Mouse (Mus musculus): ENCODE measurements at regions not wholly inside any gene's neighbourhood (a gene's known extent, or its start where the extent isn't known, plus 50 kb on each side); places are given as distances from the start of the nearest gene placed in this dataset.

DNA sequence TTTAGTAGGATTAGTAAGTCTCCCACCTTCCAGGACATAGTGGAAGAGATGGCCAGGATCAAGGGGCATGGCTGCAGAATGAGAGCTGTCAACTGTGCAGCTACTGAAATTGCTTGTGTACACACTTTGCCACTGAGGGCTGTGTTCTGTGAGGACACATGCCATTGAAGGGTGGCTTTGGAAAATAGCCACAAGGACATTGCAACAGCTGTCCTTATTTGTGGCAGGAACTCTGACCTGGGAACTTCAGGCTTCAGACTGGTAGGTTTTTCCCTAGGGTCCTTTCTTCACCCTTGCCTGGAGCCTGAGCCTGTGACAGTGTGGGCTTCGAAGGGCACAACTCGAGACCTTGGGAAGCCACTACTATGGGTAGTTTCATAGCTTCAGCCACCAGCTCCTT lies 64.2 kb upstream of the Ywhaq start:
- no peak for DNase-seq (ENCODE audit: low spot score in 2 of 2)

DNA sequence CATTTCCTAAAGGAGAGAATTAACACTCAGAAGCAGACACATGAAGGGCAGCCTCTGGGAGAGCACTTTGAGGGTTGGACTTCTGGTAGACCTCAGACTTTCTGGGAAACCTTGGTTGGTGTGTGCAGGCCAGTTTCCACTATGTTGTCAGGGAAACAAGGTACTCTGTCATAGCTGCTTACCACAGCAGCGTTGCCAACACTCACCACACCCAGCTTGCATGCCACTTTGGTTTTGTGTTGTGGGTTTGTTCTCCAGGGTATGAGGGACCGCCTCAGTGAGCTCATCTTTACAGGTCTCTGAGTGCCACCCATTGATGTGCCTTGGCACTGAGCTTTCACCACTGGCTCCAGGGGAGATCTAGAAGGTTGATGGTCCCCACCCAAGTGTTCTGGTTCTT lies 62.8 kb upstream of the Ywhaq start:
- DNase-seq (ENCODE audit: low spot score in 2 of 2): no peak

DNA sequence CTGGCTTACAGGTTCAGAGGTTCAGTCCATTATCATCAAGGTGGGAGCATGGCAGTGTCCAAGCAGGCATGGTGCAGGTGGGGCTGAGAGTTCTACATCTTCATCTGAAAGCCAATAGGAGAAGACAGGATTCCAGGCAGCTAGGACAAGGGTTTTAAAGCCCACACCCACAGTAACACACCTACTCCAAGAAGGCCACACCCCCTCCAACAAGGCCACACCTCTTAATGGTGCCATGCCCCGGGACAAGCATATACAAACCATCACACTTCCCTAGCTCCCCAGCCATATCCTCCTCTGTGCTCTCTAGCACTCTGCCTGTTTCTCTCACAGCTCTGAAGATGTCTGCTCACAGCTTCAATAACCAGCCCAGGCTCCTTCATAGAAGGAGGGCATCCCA lies 61.8 kb upstream of the Ywhaq start:
- no peak for DNase-seq (ENCODE audit: low spot score in 2 of 2)

DNA sequence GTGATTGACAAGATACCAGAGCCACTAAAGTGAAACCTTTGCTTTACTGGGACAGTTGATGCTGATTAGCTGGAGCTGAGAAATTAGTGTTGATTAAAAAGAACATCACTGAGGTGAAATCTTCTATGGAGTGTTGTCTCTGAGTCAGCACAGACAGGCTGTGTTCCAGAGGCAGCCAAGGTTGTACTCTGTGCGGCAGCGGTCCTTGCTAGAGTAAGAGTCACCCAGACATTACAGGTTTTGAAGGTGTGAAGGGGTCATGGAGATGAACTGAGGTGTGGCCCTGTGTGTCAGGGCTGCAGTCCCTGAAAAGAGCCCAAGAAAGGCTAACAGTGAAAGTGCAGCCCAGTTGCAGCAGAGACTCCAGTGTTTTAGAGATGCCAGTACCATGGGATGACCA lies 59.1 kb upstream of the Ywhaq start:
- DNase-seq (ENCODE audit: low spot score in 2 of 2): no peak

DNA sequence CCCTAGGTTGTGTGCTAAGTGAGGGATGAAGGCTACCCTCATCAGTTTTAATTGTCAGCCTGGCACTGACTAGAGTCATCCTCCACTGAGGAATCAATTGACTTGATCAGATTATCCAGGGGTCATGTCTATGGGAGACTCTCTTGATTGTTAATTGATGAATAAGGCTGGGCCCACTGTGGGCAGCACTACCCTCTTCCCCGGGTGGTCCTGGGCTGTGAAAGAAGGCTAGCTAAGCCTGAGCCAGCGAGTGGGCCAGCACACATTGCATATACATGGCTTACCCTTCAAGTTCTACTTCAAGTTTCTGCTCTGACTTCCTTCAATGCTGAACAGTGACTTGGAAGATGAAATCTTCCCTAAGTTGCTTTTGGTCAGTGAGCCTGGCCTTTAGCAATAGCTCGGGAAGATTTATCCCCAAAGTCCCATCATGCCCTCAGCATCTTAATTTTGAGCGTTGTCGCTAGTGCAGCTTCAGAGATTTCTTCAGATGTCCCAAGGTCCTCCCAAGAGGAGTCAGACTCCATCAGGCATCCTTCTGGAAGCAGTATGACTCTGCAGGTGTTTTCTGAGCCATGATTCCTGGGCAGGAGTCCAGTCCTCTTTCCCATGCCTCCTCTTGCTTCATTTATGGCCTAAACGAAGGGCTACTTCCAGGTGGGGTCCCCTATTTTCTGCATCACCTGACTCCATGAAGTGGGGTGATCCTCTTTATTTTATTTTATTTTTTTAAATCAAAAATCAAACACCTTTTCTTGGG lies 55.7 kb upstream of the Ywhaq start:
- no peak for DNase-seq (ENCODE audit: low spot score in 2 of 2)

DNA sequence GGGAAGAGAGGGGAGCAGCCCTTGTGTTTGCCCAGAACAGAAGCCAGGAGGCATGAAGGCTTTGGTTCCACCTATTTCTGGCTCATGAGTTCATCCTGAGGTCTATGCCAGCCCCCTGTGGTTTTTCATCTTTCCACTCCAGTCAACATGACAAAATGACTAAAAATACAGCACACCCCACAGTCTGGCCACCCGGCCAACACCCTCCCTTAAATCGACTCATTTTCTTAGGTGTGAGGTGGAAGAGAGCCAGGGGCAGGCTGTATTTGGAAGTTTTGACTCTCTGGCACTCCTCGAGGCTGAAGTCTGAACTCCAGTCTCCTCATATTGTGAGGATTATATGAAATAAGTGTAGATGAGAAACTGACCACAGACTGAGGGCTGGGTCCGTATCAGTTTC lies 55.0 kb upstream of the Ywhaq start:
- peak in 1 of 2 experiments; percentile 18 for DNase-seq (ENCODE audit: low spot score in 2 of 2)

DNA sequence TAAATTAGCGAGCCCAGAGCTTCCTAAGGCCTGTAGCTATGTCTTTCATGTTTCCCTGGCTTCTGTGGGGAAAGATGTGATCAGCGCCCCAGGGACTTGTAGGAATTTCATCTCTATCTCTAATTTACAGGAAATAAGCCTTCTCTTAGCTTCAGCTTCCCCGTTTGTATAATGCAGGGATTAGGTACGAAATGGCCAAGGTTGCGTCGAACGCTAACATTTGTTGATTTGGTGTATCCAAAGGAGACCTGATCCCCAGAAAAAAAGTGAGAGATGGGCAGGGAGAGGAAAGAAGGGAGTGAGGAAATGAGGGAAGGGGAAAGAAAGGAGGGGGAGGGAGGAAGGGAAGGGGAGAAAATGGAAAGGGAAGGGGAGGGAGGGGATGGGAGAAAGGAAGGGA lies 54.5 kb upstream of the Ywhaq start:
- DNase-seq (ENCODE audit: low spot score in 2 of 2): no peak

DNA sequence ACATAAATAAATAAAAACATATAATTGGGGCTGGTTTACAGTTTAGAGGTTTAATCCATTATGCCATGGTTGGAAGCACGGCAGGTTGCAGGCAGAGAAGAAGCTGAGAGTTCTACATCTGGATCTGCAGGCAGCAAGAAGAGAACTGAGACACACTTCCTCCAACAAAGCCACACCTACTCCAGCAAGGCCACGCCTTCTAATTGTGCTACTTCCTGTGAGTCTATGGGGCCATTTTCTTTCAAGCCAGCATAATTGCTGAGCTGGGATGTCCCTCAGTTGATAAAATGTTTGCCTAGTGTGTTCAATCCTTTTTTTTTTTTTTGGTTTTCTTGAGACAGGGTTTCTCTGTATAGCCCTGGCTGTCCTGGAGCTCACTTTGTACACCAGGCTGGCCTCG lies 52.8 kb upstream of the Ywhaq start:
- DNase-seq (ENCODE audit: low spot score in 2 of 2): no peak
